Mouse (Mus musculus) forebrain, embryonic 16.5 days (tissue): ENCODE data around the gene Chrd. TPM values are rescaled to one million over a fixed set of nuclear protein-coding genes. Genes with fewer than 3 reads are reported as not detected.

ENCODE experiments used
- ATAC-seq: fragments of 200-750 bp; cut with Nextera tagmentation; 2 replicates; pipeline ENCODE4 v1.8.0; 2017; ENCODE audit warnings: mild to moderate bottlenecking, moderate library complexity
- H3K27ac ChIP-seq: fragments of 300-500 bp; sonication (generic); 2 replicates; pipeline ENCODE4 v1.5.1; 2014; ENCODE audit warnings: low read length, control low read depth
- H3K27me3 ChIP-seq: fragments of 300-500 bp; sonication (generic); replicated peaks from 2 replicates; pipeline ENCODE4 v1.6.1; 2014; ENCODE audit warnings: low read length; ENCODE audit not compliant: control insufficient read depth, insufficient read depth
- H3K36me3 ChIP-seq: fragments of 300-500 bp; sonication (generic); 2 replicates; pipeline ENCODE4 v1.6.1; 2014; ENCODE audit not compliant: control insufficient read depth, insufficient read depth
- H3K4me1 ChIP-seq: fragments of 300-500 bp; sonication (generic); replicated peaks from 2 replicates; pipeline ENCODE4 v1.6.1; 2014; ENCODE audit warnings: low read length; ENCODE audit not compliant: control insufficient read depth, insufficient read depth
- H3K4me2 ChIP-seq: fragments of 300-500 bp; sonication (generic); 2 replicates; pipeline ENCODE4 v1.6.1; 2014; ENCODE audit warnings: mild to moderate bottlenecking, low read length, control low read depth
- H3K4me3 ChIP-seq: fragments of 300-500 bp; sonication (generic); replicated peaks from 2 replicates; pipeline ENCODE4 v1.5.1; 2014; ENCODE audit warnings: mild to moderate bottlenecking, low read length, control low read depth
- H3K9ac ChIP-seq: fragments of 300-500 bp; sonication (generic); replicated peaks from 2 replicates; pipeline ENCODE4 v1.6.1; 2014; ENCODE audit warnings: low read depth, low read length, control low read depth
- H3K9me3 ChIP-seq: fragments of 300-500 bp; sonication (generic); 2 replicates; pipeline ENCODE4 v1.6.1; 2016; ENCODE audit warnings: low read length; ENCODE audit not compliant: control insufficient read depth
- WGBS: fragments of 180-500 bp; shearing (Covaris S2); extraction: QIAGEN DNeasy Blood & Tissue Kit; methylation state at CpG from one replicate; pipeline ENCODE4 v1.1.7; 2014; 5-methylcytosine and 5-hydroxymethylcytosine counted together
- polyA plus RNA-seq: library from polyadenylated mRNA; unstranded; fragments of >200 nt; fragmentation: Nextera tagmentation; extraction: Ambion mirVana; gene quantifications from 2 replicates; pipeline ENCODE4 v1.2.1, GENCODE M21; 2015

Gene Chrd
- polyA plus RNA-seq, 1 experiment from 2014 or later, result 4.4 TPM

- Histone ChIP-seq H3K9ac (no peak overlapping the region), H3K36me3 (0 out of 2 replicates have a peak, but pooled peaks cover 2% of the 10 kb centered on the region)
- 91% methylated on average over 21 of the region's 21 CpGs for WGBS
Measured at GRCm38 (mm10) chr16:20708220-20708938, 24.5 kb upstream of the Chrd start.

GRCm38 (mm10) chr16:20708939-20709734 lies 23.8 kb upstream of the Chrd start:
- H3K9ac ChIP-seq, result no peak overlapping the region
- WGBS, result 72% methylated on average over 19 of the region's 19 CpGs
- no peaks in the 10 kb centered on the region for H3K27me3 ChIP-seq
- peaks cover 4% of the 10 kb centered on the region for H3K4me1 ChIP-seq
- no peak overlapping the region for H3K4me2 ChIP-seq
- no peaks in the 10 kb centered on the region for H3K9me3 ChIP-seq
- peak; percentile 76 for ATAC-seq
- H3K4me3 ChIP-seq, result no peak overlapping the region
- no peak overlapping the region for H3K27ac ChIP-seq
- H3K36me3 ChIP-seq, result 0 out of 2 replicates have a peak, but pooled peaks cover 2% of the 10 kb centered on the region

More at GRCm38 (mm10) chr16:20708220-20708938, 24.5 kb upstream of the Chrd start:
- H3K4me3 ChIP-seq, result no peak overlapping the region
- no peaks in the 10 kb centered on the region for H3K27me3 ChIP-seq
- H3K4me1 ChIP-seq, result no peaks in the 10 kb centered on the region
- ATAC-seq, result peak; percentile 9; the same call in 1 of the 2 replicates
- no peak overlapping the region for H3K4me2 ChIP-seq
- no peaks in the 10 kb centered on the region for H3K9me3 ChIP-seq
- H3K27ac ChIP-seq, result no peak overlapping the region

DNA sequence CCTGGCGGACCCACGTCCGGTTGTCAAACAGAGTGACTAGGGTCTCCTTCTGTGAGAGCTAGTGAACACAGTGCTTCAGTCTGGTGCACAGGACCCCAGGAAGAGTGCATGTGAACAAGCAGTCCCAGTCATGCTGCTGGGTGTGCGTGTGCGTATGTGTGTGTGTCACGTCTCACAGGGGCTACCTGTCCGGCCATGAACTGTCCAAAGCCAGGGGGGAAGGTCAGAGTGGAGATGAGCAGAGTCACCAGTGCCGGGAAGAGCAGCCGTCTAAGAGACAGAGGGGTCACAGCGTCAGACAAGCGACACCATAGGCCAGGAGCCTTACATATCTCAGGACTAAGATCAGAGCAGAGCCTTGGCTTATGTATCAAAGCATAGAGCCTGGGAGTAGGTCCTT lies 22.6 kb upstream of the Chrd start:
- Histone ChIP-seq H3K4me1 (peaks cover 16% of the 10 kb centered on the region), H3K27me3 (no peaks in the 10 kb centered on the region), H3K4me3 (no peak overlapping the region), H3K9me3 (no peaks in the 10 kb centered on the region), H3K9ac (no peak overlapping the region), H3K4me2 (no peak overlapping the region), H3K36me3 (0 out of 2 replicates have a peak, but pooled peaks cover 2% of the 10 kb centered on the region), H3K27ac (no peak overlapping the region)
- 95% methylated on average over 11 of the region's 11 CpGs for WGBS
- no peak for ATAC-seq

DNA sequence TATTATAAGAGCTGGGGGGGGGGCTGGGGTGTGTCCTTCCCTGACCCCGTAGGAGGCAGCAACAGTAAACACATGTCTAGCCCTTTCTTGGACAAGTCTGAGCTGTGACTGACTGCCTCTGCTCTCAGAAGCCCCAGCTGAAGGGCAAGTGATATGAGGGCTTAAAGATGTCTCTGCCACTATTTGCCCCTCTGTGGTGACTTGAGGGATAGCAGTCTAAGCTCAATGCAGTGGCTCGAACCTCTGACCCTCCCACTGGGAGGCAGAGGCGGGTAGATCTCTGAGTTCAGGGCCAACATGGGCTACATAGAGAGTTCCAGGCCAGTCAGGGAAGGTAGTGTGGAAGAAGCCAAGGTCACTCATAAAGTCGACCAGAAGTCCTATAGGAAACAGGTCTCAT lies 22.1 kb upstream of the Chrd start:
- Histone ChIP-seq H3K4me2 (no peak overlapping the region), H3K27me3 (no peaks in the 10 kb centered on the region), H3K4me1 (peaks cover 20% of the 10 kb centered on the region), H3K4me3 (no peak overlapping the region), H3K36me3 (0 out of 2 replicates have a peak, but pooled peaks cover 2% of the 10 kb centered on the region), H3K9ac (no peak overlapping the region), H3K27ac (no peak overlapping the region), H3K9me3 (no peaks in the 10 kb centered on the region)
- no peak for ATAC-seq
- 79% methylated on average over 4 of the region's 4 CpGs for WGBS

GRCm38 (mm10) chr16:20712190-20712589 lies 20.7 kb upstream of the Chrd start:
- H3K36me3 ChIP-seq, result 0 out of 2 replicates have a peak, but pooled peaks cover under 1% of the 10 kb centered on the region
- H3K4me3 ChIP-seq, result no peak overlapping the region
- no peak overlapping the region for H3K4me2 ChIP-seq
- 67% methylated on average over 9 of the region's 9 CpGs for WGBS
- H3K9me3 ChIP-seq, result no peaks in the 10 kb centered on the region
- H3K27me3 ChIP-seq, result no peaks in the 10 kb centered on the region
- no peak for ATAC-seq
- no peak overlapping the region for H3K9ac ChIP-seq
- peaks cover 28% of the 10 kb centered on the region for H3K4me1 ChIP-seq
- H3K27ac ChIP-seq, result no peak overlapping the region

DNA sequence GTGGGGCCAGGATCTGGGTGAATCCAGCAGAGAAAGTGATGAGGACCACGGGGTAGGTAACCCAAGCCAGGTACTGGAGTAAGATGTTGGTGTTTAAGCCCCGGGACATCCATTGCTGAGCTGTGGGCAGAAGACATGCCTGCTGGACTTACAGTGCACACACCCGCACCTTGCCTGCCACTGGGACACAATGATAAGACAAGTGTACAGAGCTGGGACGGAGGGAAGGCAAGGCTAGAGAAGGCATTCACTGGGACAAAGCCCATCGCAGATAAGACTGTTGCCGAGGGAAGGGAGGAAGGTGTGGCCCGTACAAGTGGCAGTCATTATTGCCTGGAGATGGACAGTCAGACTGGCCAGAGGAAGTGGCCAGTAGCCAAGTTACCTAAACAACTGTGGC lies 20.0 kb upstream of the Chrd start:
- Histone ChIP-seq H3K9me3 (no peaks in the 10 kb centered on the region), H3K4me1 (peaks cover 28% of the 10 kb centered on the region), H3K27me3 (no peaks in the 10 kb centered on the region), H3K27ac (no peak overlapping the region), H3K4me3 (no peak overlapping the region), H3K36me3 (no peaks in the 10 kb centered on the region), H3K9ac (no peak overlapping the region), H3K4me2 (no peak overlapping the region)
- ATAC-seq, result no peak
- WGBS, result 89% methylated on average over 7 of the region's 7 CpGs

DNA sequence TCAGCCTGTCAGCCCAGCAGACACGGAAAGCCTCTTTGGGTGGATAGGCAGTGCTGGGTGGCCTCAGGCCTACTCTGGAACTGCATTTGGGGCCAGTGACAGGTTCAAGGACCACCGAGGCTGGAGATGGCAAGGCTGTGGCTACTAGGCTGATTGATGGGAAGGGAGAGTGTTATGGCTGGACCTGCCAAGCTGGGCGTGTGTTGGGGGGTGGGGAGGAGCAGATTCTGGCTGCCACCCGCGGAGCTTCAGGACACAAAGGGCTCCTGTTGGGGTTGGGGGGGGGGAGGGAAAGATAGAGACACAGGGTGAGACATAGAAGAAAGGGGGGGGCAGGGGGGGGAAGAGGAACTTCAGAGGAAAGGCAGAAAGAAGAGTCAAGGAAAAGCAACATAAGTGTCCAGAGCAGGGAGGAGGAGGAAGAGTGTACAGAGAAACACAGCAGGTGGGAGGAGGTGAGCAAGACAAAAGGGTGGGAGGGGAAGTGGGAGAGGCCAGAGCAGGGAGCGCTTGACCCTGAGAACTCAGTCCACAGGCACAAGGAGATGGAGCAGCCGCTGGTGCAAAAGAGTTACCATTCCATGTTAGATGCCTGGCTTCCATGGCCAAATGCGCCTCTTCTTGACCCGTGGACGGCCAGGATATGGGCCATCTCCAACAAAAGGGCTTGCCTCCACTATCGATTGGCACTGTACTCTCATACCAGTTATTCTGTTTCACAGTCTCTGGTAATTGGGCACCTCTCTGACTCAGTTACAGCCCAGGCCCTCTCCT lies 18.4 kb upstream of the Chrd start:
- 28% methylated on average over 11 of the region's 11 CpGs for WGBS
- Histone ChIP-seq H3K4me3 (no peak overlapping the region), H3K36me3 (no peaks in the 10 kb centered on the region), H3K4me2 (peak overlapping the region; percentile 92), H3K9me3 (no peaks in the 10 kb centered on the region), H3K27me3 (no peaks in the 10 kb centered on the region), H3K27ac (no peak overlapping the region), H3K4me1 (peaks cover 36% of the 10 kb centered on the region), H3K9ac (peak overlapping the region; percentile 29)
- no peak for ATAC-seq

DNA sequence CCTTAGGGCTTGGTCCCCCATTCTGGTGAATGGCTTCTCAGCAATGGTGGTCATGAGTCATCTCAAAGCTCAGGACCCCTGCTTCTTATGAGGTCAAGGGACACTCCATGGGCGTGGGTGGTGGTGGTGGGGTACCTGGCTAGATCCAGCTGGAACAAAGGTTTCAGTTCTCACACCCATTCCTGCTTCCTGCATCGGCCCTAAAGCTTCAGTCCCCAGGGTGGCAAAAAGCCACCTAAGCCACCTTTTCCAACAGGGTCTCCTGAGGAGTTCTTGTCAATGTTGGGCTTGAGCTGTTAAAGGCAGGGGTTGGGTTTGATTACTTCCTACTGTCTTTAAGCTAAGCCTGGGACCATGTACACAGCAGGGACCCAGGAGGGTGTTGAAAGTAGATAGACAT lies 17.8 kb upstream of the Chrd start:
- H3K9ac ChIP-seq, result peak overlapping the region; percentile 71; the same call in 1 of the 2 replicates
- H3K27me3 ChIP-seq, result no peaks in the 10 kb centered on the region
- ATAC-seq, result no peak
- no peaks in the 10 kb centered on the region for H3K9me3 ChIP-seq
- H3K4me1 ChIP-seq, result peaks cover 36% of the 10 kb centered on the region
- no peak overlapping the region; the same call in 1 of the 2 replicates for H3K27ac ChIP-seq
- peak overlapping the region; percentile 53 for H3K4me3 ChIP-seq
- H3K4me2 ChIP-seq, result peak overlapping the region; percentile 92
- H3K36me3 ChIP-seq, result no peaks in the 10 kb centered on the region
- 57% methylated on average over 2 of the region's 2 CpGs for WGBS

- ATAC-seq, result no peak
Measured at GRCm38 (mm10) chr16:20715566-20715965, 17.4 kb upstream of the Chrd start.

More at GRCm38 (mm10) chr16:20715566-20715965, 17.4 kb upstream of the Chrd start:
- no peaks in the 10 kb centered on the region for H3K36me3 ChIP-seq
- H3K9me3 ChIP-seq, result no peaks in the 10 kb centered on the region
- peaks cover 36% of the 10 kb centered on the region for H3K4me1 ChIP-seq
- 1% methylated on average over 12 of the region's 12 CpGs for WGBS
- H3K9ac ChIP-seq, result peak overlapping the region; percentile 71
- peak overlapping the region; percentile 87 for H3K27ac ChIP-seq
- peak overlapping the region; percentile 53 for H3K4me3 ChIP-seq
- no peaks in the 10 kb centered on the region for H3K27me3 ChIP-seq
- peak overlapping the region; percentile 92 for H3K4me2 ChIP-seq
